Comparison of ENCODE assay signal across 23 mouse cellular contexts in genomic region chr13:28866686-28867085, GRCm38 (mm10).
DNase-seq lines count a peak whose midpoint lies in the region; ATAC-seq and TF ChIP-seq lines count a peak whose summit lies in the region.
"Had no signal": no experiment of that assay in that cellular context is flagged by ENCODE, and none has a peak within 500 bp of the region (broad histone marks: within the 10 kb centered on the region; RNA-seq: fewer than 3 reads in every experiment).

No protein-coding gene starts in this region.

- H3K4me2 ChIP-seq in embryonic facial prominence, embryonic 13.5 days, result no peak overlapping the region
- H3K4me2 ChIP-seq in intestine, postnatal 0 days (replicated peaks; ENCODE audit: low read depth), result no peak overlapping the region
- no peak overlapping the region for H3K4me2 ChIP-seq in heart, embryonic 11.5 days
- H3K4me2 ChIP-seq: embryonic facial prominence, embryonic 15.5 days; heart, embryonic 13.5 days; hindbrain, embryonic 15.5 days had no signal

- TF ChIP-seq POLR2A in liver, adult 2 months (IDR thresholded peaks at IDR 0.05; ENCODE audit: extremely low read depth, insufficient read depth, low read length), result no peak

- peaks cover 64% of the 10 kb centered on the region for H3K36me3 ChIP-seq in embryonic facial prominence, embryonic 13.5 days
- H3K36me3 ChIP-seq in embryonic facial prominence, embryonic 10.5 days (replicated peaks), result peaks cover 89% of the 10 kb centered on the region
- H3K36me3 ChIP-seq in liver, adult 2 months (ENCODE audit: control insufficient read depth, insufficient read depth, low read length), result no peaks in the 10 kb centered on the region
- H3K36me3 ChIP-seq in intestine, postnatal 0 days (ENCODE audit: control insufficient read depth, insufficient read depth), result no peaks in the 10 kb centered on the region
- no peaks in the 10 kb centered on the region; the same call in 1 of the 2 replicates for H3K36me3 ChIP-seq in heart, embryonic 11.5 days (ENCODE audit: control insufficient read depth, insufficient read depth, low read length)
- H3K36me3 ChIP-seq: G1E; hindbrain, embryonic 15.5 days had no signal

- no peaks in the 10 kb centered on the region for H3K79me2 ChIP-seq in liver, adult 2 months (ENCODE audit: control insufficient read depth, insufficient read depth, low read length)

- 82% methylated on average over 3 of the region's 3 CpGs for WGBS in embryonic facial prominence, embryonic 13.5 days
- WGBS in embryonic facial prominence, embryonic 10.5 days, result 88% methylated on average over 3 of the region's 3 CpGs
- WGBS in liver, adult 2 months, result 28% methylated on average over 3 of the region's 3 CpGs
- WGBS in intestine, postnatal 0 days, result 49% methylated on average over 3 of the region's 3 CpGs
- 80% methylated on average over 3 of the region's 3 CpGs for WGBS in heart, embryonic 11.5 days (ENCODE audit: insufficient replicate concordance)

- ATAC-seq in embryonic facial prominence, embryonic 13.5 days (ENCODE audit: insufficient number of reproducible peaks, insufficient read depth, low FRiP score, low TSS enrichment, low read depth), result no peak
- ATAC-seq in intestine, postnatal 0 days, result peak; percentile 89
- ATAC-seq in heart, embryonic 11.5 days (replicated peaks; ENCODE audit: insufficient number of reproducible peaks, low FRiP score, low TSS enrichment), result no peak
- ATAC-seq: CD4-positive, CD25-positive, alpha-beta regulatory T cell, adult 4 months; forebrain, embryonic 14.5 days had no signal

- DNase-seq in embryonic facial prominence, embryonic 10.5 days (ENCODE audit: low spot score), result no peak
- DNase-seq in liver, adult 2 months (ENCODE audit: extremely low read depth, low read depth, low spot score), result peak; percentile 68
- DNase-seq in liver (no peak), R1 (ENCODE audit: low read depth, low spot score) (peak; percentile 37)
- DNase-seq: adrenal gland, postnatal 14 days; B cell, adult 2 months; cerebellum, adult 18-20 months; cerebellum, adult 9-11 months; cerebellum, postnatal 36 days; gastrocnemius, postnatal 25 days; heart, postnatal 36 days had no signal

- TF ChIP-seq CTCF in liver, adult 2 months (IDR thresholded peaks at IDR 0.05; ENCODE audit: low read depth, low read length), result no peak
- TF ChIP-seq CTCF in intestine, postnatal 0 days (IDR thresholded peaks at IDR 0.05; ENCODE audit: low read depth), result no peak

- H3K27ac ChIP-seq in embryonic facial prominence, embryonic 13.5 days, result peak overlapping the region; percentile 78; the same call in 1 of the 2 replicates
- no peak overlapping the region for H3K27ac ChIP-seq in embryonic facial prominence, embryonic 10.5 days (replicated peaks)
- no peak overlapping the region for H3K27ac ChIP-seq in liver, adult 2 months (replicated peaks; ENCODE audit: insufficient read depth, low read depth, low read length)
- no peak overlapping the region for H3K27ac ChIP-seq in intestine, postnatal 0 days (ENCODE audit: low read depth, low read length)
- H3K27ac ChIP-seq in heart, embryonic 11.5 days (ENCODE audit: low read depth, low read length), result no peak overlapping the region
- H3K27ac ChIP-seq: forebrain, embryonic 10.5 days; gastrocnemius, adult 2 months; heart, embryonic 13.5 days; hindbrain, embryonic 15.5 days had no signal

- H3K4me3 ChIP-seq in embryonic facial prominence, embryonic 13.5 days, result no peak overlapping the region
- no peak overlapping the region for H3K4me3 ChIP-seq in embryonic facial prominence, embryonic 10.5 days
- H3K4me3 ChIP-seq in liver, adult 2 months (ENCODE audit: insufficient read depth, low read depth, low read length), result no peak overlapping the region
- H3K4me3 ChIP-seq in intestine, postnatal 0 days (ENCODE audit: low read depth, low read length), result no peak overlapping the region
- H3K4me3 ChIP-seq in heart, embryonic 11.5 days (ENCODE audit: low read depth, low read length), result no peak overlapping the region
- H3K4me3 ChIP-seq: embryonic facial prominence, embryonic 15.5 days; erythroblast, embryonic 14.5 days; forebrain, embryonic 10.5 days; gastrocnemius, adult 2 months; heart, embryonic 13.5 days; hindbrain, embryonic 15.5 days had no signal

- H3K9ac ChIP-seq in embryonic facial prominence, embryonic 13.5 days, result no peak overlapping the region
- H3K9ac ChIP-seq in liver, adult 2 months (ENCODE audit: low read depth, low read length), result no peak overlapping the region
- no peak overlapping the region for H3K9ac ChIP-seq in intestine, postnatal 0 days (ENCODE audit: low read depth, low read length)
- H3K9ac ChIP-seq in heart, embryonic 11.5 days (ENCODE audit: low read depth, low read length), result no peak overlapping the region
- H3K9ac ChIP-seq: embryonic facial prominence, embryonic 15.5 days; heart, embryonic 13.5 days; hindbrain, embryonic 15.5 days had no signal

- H3K4me1 ChIP-seq in embryonic facial prominence, embryonic 13.5 days, result peaks cover 24% of the 10 kb centered on the region
- H3K4me1 ChIP-seq in embryonic facial prominence, embryonic 10.5 days, result peaks cover 23% of the 10 kb centered on the region; the same call in 1 of the 2 replicates
- peaks cover 14% of the 10 kb centered on the region for H3K4me1 ChIP-seq in liver, adult 2 months (ENCODE audit: control insufficient read depth, insufficient read depth, low read length)
- H3K4me1 ChIP-seq in intestine, postnatal 0 days (replicated peaks; ENCODE audit: control insufficient read depth, insufficient read depth, low read length), result no peaks in the 10 kb centered on the region
- no peaks in the 10 kb centered on the region for H3K4me1 ChIP-seq in heart, embryonic 11.5 days (ENCODE audit: control insufficient read depth, insufficient read depth, low read length)

- no peaks in the 10 kb centered on the region for H3K27me3 ChIP-seq in embryonic facial prominence, embryonic 13.5 days
- no peaks in the 10 kb centered on the region for H3K27me3 ChIP-seq in embryonic facial prominence, embryonic 10.5 days (replicated peaks; ENCODE audit: low read depth, poor library complexity, severe bottlenecking)
- no peaks in the 10 kb centered on the region for H3K27me3 ChIP-seq in liver, adult 2 months (ENCODE audit: control insufficient read depth, insufficient read depth, low read length)
- no peaks in the 10 kb centered on the region for H3K27me3 ChIP-seq in intestine, postnatal 0 days (replicated peaks; ENCODE audit: control insufficient read depth, insufficient read depth, low read length)
- H3K27me3 ChIP-seq in heart, embryonic 11.5 days (ENCODE audit: control insufficient read depth, insufficient read depth, low read length), result no peaks in the 10 kb centered on the region
- H3K27me3 ChIP-seq: embryonic facial prominence, embryonic 15.5 days; heart, embryonic 13.5 days; hindbrain, embryonic 15.5 days had no signal

- H3K9me3 ChIP-seq in embryonic facial prominence, embryonic 13.5 days, result peaks cover 4% of the 10 kb centered on the region; the same call in 1 of the 2 replicates
- no peaks in the 10 kb centered on the region; the same call in 1 of the 2 replicates for H3K9me3 ChIP-seq in embryonic facial prominence, embryonic 10.5 days
- no peaks in the 10 kb centered on the region for H3K9me3 ChIP-seq in intestine, postnatal 0 days (ENCODE audit: control insufficient read depth)
- H3K9me3 ChIP-seq in heart, embryonic 11.5 days (replicated peaks; ENCODE audit: control insufficient read depth, low read length), result no peaks in the 10 kb centered on the region
- H3K9me3 ChIP-seq: embryonic facial prominence, embryonic 15.5 days; G1E; heart, embryonic 13.5 days; hindbrain, embryonic 15.5 days had no signal

Comparison
In these comparisons a context has a peak if more than half of its experiments do, and no peak if none do; other contexts are left out.
1. DNase-seq: peak in liver, adult 2 months (single experiment) and R1 (single experiment); none in embryonic facial prominence, embryonic 10.5 days (single experiment) and liver (single experiment).